Mouse (Mus musculus) cerebellum, postnatal 4 days (tissue): ENCODE data around the gene Spag7.

ENCODE experiments used
- DNase-seq, 2 experiments: peaks; one replicate each; pipeline ENCODE4 v3.0.0; 2022; ENCODE audit warnings: low spot score in 2 of 2, mixed read lengths in 1 of 2

Spag7 gene

DNA sequence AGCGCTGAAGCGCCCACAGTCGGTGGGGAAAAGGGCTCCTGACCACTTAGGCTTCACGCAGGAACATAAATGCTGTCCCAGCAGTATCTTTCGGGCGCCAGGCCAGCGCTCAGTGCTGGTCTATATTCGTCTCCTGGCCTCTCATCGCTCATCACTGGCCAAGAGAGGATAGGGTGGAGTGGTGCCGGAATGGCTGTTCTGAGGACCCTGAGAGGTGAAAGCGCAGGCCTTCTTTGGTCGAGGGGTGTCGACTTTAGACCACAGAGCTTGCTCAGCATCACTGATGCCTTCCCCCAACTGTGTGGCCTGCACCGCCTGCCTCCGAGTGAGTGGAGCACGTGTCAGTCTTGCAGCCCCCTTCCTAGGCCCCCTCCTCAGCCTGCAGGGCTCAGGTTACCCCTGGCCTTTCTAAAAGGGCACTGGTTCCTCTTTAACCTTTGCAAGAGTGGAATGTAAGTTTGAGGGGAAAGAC, 12.7 kb downstream of the Spag7 start:
- no peak for DNase-seq

DNA sequence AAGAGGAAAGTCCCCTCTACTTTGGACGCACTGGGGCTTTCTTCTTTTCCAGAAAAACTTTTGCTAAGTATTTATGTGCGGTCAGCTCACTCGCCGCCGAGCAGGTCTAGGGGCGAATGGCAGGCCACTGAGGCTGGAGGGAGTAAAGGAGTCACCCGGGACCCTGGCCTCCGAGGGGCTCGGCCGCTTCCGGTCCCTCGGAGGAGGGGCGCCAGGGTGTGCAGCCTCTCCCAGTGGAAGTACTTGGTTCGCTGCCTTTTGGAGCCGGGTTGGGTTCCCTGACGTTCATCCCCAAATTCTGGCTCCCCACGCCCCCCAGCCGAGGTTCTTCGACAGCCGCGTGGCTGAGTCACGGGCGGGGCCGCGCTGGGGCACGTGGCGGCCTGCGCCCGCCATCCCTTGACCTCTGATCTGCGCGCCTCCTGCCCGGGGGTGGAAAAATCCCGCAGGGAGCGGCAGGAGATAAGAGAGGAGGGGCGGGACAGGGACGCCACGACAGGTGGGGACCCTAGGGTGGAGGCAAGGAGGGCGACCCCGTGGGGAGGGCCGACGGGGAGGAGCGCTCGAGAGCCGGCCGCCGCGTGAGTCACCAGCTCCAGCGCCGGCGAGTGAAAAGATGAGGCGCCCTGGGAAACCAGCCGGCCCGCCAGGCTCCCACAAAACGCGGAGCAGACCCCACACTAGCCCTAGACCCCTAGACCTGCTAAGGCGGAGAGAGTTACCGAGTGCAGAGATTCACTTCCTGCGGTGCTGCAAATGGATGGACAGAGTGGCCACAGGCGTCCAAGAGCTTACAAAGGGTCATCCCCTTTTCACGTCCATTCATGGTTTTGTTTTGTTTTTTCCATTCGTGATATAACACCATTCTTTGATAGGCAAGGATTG, 13.4 kb downstream of the Spag7 start:
- DNase-seq, result peak in 1 of 2 experiments; percentile 37

DNA sequence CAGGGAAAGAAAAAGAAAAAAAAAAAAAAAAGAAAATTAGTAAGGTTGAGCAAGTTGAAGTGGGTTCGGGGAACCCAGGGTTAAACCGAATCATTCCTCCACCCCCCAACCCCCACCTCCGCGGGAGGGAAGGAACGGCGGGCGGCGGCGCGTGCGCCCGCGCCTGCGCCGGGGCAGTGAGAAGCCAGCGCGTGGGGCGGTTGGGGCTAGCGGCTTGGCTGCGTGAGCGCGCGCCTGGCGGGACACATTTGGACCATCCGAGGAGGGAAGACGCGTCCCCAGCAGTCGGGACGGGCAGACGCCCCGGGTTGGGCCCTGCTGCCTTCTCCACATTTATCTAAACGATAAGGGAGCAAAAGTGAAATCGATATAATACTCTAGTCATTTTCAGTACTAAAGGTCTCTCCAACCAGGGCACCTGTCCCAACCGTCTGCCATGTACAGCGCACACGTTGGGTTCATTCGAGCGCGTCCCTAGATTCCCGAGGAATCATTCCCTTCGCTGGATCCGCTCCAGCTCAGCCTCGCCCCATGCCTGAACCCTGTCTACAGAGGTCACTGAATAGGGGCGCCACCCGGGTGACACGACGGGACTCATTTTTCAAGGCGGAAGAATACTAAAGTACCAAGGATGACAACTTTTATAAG, 14.2 kb downstream of the Spag7 start:
- DNase-seq, result peak in 1 of 2 experiments; percentile 80

- peak in 1 of 2 experiments; percentile 70 for DNase-seq
These were observed 14.9 kb downstream of the Spag7 start, which contains the start of gene Pfn1 for GRCm38 (mm10) chr11:70654198-70654922. Gene Pfn1, minus strand, starts transcription at chr11:70654644.

GRCm38 (mm10) chr11:70653345-70654197, 15.6 kb downstream of the Spag7 start:
- peak in 1 of 2 experiments; percentile 67 for DNase-seq

GRCm38 (mm10) chr11:70652884-70653344, 16.3 kb downstream of the Spag7 start:
- no peak for DNase-seq

DNA sequence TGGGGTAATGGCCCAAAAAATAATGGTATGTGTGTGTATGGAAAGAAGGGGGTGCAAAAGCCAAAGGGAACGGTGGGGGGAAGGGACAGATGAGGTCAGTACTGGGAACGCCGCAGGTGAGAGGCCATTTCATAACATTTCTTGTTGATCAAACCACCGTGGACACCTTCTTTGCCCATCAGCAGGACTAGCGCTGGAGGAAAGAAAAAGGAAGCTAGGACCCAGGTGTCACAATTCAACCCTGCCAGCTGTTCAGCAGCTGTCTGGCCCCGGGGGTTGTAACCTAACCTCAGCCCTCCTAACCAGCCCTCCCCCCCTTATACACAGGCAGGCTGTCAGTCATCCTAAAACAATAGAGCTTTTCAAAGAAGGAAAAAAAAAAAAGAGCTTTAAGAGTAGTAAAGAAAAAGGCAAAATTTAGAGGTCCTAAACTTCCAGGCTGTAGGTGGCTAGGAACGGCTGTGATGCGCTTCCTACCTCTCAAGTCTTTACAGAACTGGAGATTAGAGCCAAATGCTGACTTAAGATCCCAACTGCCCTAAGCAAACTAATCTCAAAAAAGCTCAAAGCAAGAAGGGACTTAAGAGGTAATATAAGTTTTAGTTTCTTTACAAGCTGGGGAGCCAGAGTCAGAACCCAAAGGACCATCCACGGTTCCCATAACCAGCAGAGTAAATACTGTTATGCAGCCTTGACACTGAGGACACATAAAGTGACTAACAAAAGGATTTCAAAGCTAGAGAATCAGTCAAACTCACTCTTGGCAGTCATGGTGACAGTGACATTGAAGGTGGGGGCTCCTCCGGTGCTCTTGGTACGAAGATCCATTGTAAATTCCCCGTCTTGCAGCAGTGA, 17.0 kb downstream of the Spag7 start:
- no peak for DNase-seq

GRCm38 (mm10) chr11:70651391-70651790, 17.8 kb downstream of the Spag7 start:
- no peak for DNase-seq

- DNase-seq, result no peak
These were observed 18.7 kb downstream of the Spag7 start for GRCm38 (mm10) chr11:70650322-70651175.

DNA sequence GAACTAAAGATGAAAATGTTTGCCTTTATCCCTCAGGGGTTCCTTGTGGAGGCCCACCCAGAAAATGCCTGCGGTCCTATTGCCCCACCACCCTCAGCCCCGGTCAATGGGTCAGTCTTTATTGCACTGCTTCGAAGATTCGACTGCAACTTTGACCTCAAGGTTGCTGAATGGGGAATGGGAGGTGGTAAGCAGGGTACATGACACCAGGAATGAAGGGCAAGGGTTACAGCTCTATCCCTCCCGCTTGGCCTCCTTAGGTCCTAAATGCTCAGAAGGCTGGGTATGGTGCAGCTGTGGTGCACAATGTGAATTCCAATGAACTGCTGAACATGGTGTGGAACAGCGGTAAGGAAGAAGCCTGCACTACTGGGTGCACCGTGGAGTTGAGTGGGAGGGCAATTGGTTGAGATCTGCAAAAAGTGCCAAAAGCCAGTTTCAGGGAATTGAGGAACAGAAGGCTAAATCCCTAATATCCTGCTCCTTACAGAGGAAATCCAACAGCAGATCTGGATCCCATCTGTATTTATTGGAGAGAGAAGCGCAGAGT, 20.0 kb downstream of the Spag7 start:
- no peak for DNase-seq

DNA sequence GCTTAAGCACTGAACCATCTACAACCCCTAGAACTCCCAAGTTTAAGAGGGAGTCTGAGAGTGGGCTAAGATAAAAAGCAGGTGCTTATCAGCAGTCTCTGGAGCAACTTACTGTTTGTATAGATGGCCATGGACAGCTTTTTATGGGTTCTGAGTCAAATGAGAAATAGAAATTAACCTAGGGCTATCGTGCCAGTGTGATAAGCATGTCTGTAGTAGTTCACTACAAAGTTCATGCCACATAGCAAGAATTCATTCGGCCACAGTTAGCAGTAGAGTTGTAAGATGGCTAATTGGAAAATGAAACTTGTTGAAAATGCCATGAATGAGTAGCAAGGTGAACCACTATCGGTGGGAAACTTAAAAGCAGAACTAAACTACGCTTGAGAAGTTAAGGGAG, 20.7 kb downstream of the Spag7 start:
- no peak for DNase-seq

GRCm38 (mm10) chr11:70647716-70648420, 21.3 kb downstream of the Spag7 start:
- DNase-seq, result peak in 1 of 2 experiments; percentile 29

DNA sequence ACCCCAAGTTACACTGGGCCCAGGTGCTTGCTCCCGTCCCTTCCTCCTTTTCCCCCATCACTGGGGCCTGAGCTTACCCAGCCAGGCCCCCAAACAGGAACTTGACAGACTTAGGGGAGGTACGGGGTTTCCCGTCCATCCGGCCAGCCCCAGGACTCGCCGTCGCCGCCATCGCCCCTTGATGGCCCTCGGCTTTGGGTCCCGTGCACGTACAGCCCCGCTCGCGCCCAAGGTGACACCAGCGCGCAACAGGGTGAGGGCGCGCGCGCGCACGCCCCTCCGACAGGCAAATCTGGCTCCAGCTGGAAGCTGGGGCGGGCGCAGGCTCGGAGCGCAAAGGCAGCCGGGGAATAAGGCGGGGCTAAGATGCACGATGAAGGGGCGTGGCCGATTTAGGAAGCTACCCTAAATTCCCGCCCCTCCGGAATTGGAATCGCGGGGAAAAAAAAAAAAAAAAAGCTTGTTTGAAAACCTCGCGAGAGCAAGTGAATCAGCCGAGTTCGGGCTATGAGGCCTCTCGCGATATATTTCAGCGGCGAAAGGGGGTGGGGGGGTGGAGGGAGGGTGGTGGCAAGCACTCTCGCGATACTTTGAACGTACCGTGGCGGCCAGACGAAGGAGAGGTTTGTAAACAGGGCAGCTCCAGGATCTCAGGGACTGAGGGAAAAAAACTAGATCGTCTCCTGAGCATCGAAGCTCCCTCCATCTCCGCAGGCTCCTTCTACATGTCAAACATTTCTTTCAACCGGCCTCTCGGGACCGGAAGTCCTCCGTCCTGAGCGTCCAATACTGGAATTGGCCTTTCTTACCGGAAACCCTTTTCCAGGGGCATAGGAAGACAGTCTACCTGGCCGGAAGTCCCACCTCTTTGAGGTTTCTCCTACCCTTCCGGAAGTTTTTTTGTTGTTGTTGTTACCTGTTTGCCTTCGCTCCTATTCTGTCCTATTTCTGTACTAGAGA, 22.2 kb downstream of the Spag7 start, which contains the start of the genes Rnf167 and Slc25a11:
Gene Rnf167 (plus strand): TSS at position 545 of the 960 bp plus-strand sequence.
Gene Slc25a11 (minus strand): TSS at position 789 of the 960 bp plus-strand sequence.
- peak; percentile 86 to 95 for DNase-seq

- DNase-seq, result peak in 1 of 2 experiments; percentile 26
These were observed 23.0 kb downstream of the Spag7 start for GRCm38 (mm10) chr11:70646259-70646555.

DNA sequence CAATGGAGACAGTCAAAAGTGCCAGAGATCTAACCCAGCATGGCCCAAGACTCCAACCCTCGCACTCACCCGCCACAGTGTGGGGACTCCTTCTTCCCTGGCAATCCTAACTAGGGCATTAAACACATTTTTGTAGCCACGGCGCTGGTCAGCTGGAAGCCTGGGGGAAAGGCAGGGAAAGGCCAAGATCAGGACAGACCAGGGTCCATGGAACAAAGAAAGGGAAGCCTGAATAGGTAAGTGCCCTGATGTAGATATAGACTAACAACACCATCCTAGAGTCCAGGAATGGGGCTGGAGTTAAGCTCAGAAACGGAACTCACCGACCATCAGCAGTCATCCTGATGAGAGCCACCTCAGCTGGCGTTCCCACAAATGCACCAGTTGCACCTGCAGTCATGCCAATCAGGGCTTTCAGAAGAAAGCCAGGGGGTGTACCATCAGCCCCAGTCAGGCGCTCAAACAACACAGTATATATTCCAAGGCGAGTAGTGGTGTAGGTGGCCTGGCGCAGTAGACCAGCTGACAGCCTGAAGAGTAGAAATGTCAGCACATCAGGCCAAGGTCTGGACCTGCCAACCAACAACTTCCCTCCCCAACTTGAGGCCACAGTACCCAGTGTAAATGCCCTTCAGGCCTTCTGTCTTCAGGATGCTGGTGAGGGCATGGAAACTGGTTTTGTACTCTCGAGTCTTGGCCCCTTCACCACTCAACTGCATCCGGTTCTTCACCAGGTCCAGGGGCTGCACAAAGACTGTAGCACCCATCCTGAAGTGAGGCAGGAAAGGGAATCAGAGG, 23.6 kb downstream of the Spag7 start:
- DNase-seq, result no peak

GRCm38 (mm10) chr11:70644564-70645103, 24.6 kb downstream of the Spag7 start:
- DNase-seq, result no peak
